Mouse (Mus musculus) intestine, embryonic 16.5 days (tissue): ENCODE results near the gene Sema5a. TPM values are rescaled to one million over a fixed set of nuclear protein-coding genes. Genes with fewer than 3 reads are reported as not detected.
A peak's percentile ranks its signal among the peaks of the same experiment; 100 is the strongest.

Experiments
- ATAC-seq: fragments of 200-750 bp; cut with Nextera tagmentation; 2 replicates; pipeline ENCODE4 v1.8.0; 2017; ENCODE audit warnings: moderate TSS enrichment, moderate library complexity
- H3K27ac ChIP-seq: fragments of 300-500 bp; sonication (generic); 2 replicates; pipeline ENCODE4 v1.5.1; 2014; ENCODE audit warnings: mild to moderate bottlenecking, low read length
- H3K27me3 ChIP-seq: fragments of 300-500 bp; sonication (generic); replicated peaks from 2 replicates; pipeline ENCODE4 v1.6.1; 2014; ENCODE audit warnings: low read length, control low read depth, mixed read lengths; ENCODE audit not compliant: control insufficient read depth, insufficient read depth
- H3K36me3 ChIP-seq: fragments of 300-500 bp; sonication (generic); 2 replicates; pipeline ENCODE4 v1.6.1; 2014; ENCODE audit warnings: low read length, control low read depth; ENCODE audit not compliant: control insufficient read depth, insufficient read depth
- H3K4me1 ChIP-seq: fragments of 300-500 bp; sonication (generic); 2 replicates; pipeline ENCODE4 v1.6.1; 2014; ENCODE audit warnings: low read length, control low read depth, mixed read lengths; ENCODE audit not compliant: control insufficient read depth, insufficient read depth
- H3K4me2 ChIP-seq: fragments of 300-500 bp; sonication (generic); 2 replicates; pipeline ENCODE4 v1.6.1; 2014; ENCODE audit warnings: low read depth, low read length, control low read depth
- H3K4me3 ChIP-seq: fragments of 300-500 bp; sonication (generic); 2 replicates; pipeline ENCODE4 v1.5.1; 2014; ENCODE audit warnings: mild to moderate bottlenecking, low read length
- H3K9ac ChIP-seq: fragments of 300-500 bp; sonication (generic); 2 replicates; pipeline ENCODE4 v1.6.1; 2014; ENCODE audit warnings: low read depth, low read length
- H3K9me3 ChIP-seq: fragments of 300-500 bp; sonication (generic); 2 replicates; pipeline ENCODE4 v1.6.1; 2016; ENCODE audit warnings: low read length, control low read depth; ENCODE audit not compliant: control insufficient read depth
- WGBS: fragments of 180-500 bp; shearing (Covaris S2); extraction: QIAGEN DNeasy Blood & Tissue Kit; methylation state at CpG from one replicate; pipeline ENCODE4 v1.1.7; 2014; 5-methylcytosine and 5-hydroxymethylcytosine counted together
- polyA plus RNA-seq: library from polyadenylated mRNA; unstranded; fragments of >200 nt; fragmentation: Nextera tagmentation; extraction: Ambion mirVana; gene quantifications from 2 replicates; pipeline ENCODE4 v1.2.1, GENCODE M21; 2015

Sema5a gene
- polyA plus RNA-seq, 1 experiment from 2014 or later = 12.0 TPM

GRCm38 (mm10) chr15:32260942-32261341, 16.3 kb downstream of the Sema5a start:
- no peak for ATAC-seq
- 56% methylated on average over 5 of the region's 5 CpGs for WGBS
- no peak overlapping the region for H3K27ac ChIP-seq
- H3K36me3 ChIP-seq = no peaks in the 10 kb centered on the region
- H3K9me3 ChIP-seq = no peaks in the 10 kb centered on the region
- no peak overlapping the region for H3K9ac ChIP-seq
- peaks cover 19% of the 10 kb centered on the region for H3K4me1 ChIP-seq
- H3K4me2 ChIP-seq = no peak overlapping the region
- no peaks in the 10 kb centered on the region for H3K27me3 ChIP-seq
- no peak overlapping the region for H3K4me3 ChIP-seq

- Histone ChIP-seq H3K9me3 (no peaks in the 10 kb centered on the region), H3K4me2 (no peak overlapping the region), H3K27me3 (no peaks in the 10 kb centered on the region), H3K9ac (no peak overlapping the region), H3K4me3 (no peak overlapping the region), H3K36me3 (no peaks in the 10 kb centered on the region), H3K27ac (no peak overlapping the region), H3K4me1 (peaks cover 23% of the 10 kb centered on the region)
- no peak for ATAC-seq
- WGBS = 73% methylated on average over 3 of the region's 3 CpGs
Observed at GRCm38 (mm10) chr15:32263651-32264050, 19.0 kb downstream of the Sema5a start.

- H3K27ac ChIP-seq = peak overlapping the region; percentile 4; the same call in 1 of the 2 replicates
- no peaks in the 10 kb centered on the region for H3K27me3 ChIP-seq
- WGBS = 61% methylated on average over 7 of the region's 7 CpGs
- H3K4me2 ChIP-seq = no peak overlapping the region
- no peaks in the 10 kb centered on the region for H3K36me3 ChIP-seq
- no peaks in the 10 kb centered on the region for H3K9me3 ChIP-seq
- no peak overlapping the region for H3K4me3 ChIP-seq
- no peak overlapping the region for H3K9ac ChIP-seq
- H3K4me1 ChIP-seq = peaks cover 23% of the 10 kb centered on the region
- peak; percentile 49 for ATAC-seq
Observed at GRCm38 (mm10) chr15:32264822-32265377, 20.3 kb downstream of the Sema5a start.

GRCm38 (mm10) chr15:32265378-32265934, 20.8 kb downstream of the Sema5a start:
- WGBS = 43% methylated on average over 9 of the region's 9 CpGs
- H3K4me2 ChIP-seq = no peak overlapping the region
- H3K36me3 ChIP-seq = no peaks in the 10 kb centered on the region
- H3K27me3 ChIP-seq = no peaks in the 10 kb centered on the region
- peaks cover 23% of the 10 kb centered on the region for H3K4me1 ChIP-seq
- no peak overlapping the region for H3K4me3 ChIP-seq
- no peak overlapping the region for H3K9ac ChIP-seq
- no peaks in the 10 kb centered on the region for H3K9me3 ChIP-seq
- peak; percentile 88 for ATAC-seq
- peak overlapping the region; percentile 60 for H3K27ac ChIP-seq

GRCm38 (mm10) chr15:32266122-32266820, 21.7 kb downstream of the Sema5a start:
- Histone ChIP-seq H3K9ac (no peak overlapping the region), H3K4me3 (no peak overlapping the region), H3K4me2 (no peak overlapping the region), H3K27ac (peak overlapping the region; percentile 40; the same call in 1 of the 2 replicates), H3K4me1 (peaks cover 17% of the 10 kb centered on the region), H3K9me3 (no peaks in the 10 kb centered on the region), H3K36me3 (no peaks in the 10 kb centered on the region), H3K27me3 (no peaks in the 10 kb centered on the region)
- ATAC-seq = no peak
- 69% methylated on average over 15 of the region's 15 CpGs for WGBS

GRCm38 (mm10) chr15:32270106-32270505, 25.5 kb downstream of the Sema5a start:
- no peak for ATAC-seq
- 54% methylated on average over 2 of the region's 2 CpGs for WGBS
- H3K36me3 ChIP-seq = no peaks in the 10 kb centered on the region
- H3K27ac ChIP-seq = no peak overlapping the region
- H3K9me3 ChIP-seq = no peaks in the 10 kb centered on the region
- H3K4me3 ChIP-seq = no peak overlapping the region
- H3K4me2 ChIP-seq = no peak overlapping the region
- H3K4me1 ChIP-seq = peaks cover 9% of the 10 kb centered on the region
- no peaks in the 10 kb centered on the region for H3K27me3 ChIP-seq
- no peak overlapping the region for H3K9ac ChIP-seq

GRCm38 (mm10) chr15:32273925-32274324, 29.3 kb downstream of the Sema5a start:
- H3K36me3 ChIP-seq = no peaks in the 10 kb centered on the region
- H3K4me1 ChIP-seq = no peaks in the 10 kb centered on the region; the same call in 1 of the 2 replicates
- 81% methylated on average over 6 of the region's 6 CpGs for WGBS
- no peaks in the 10 kb centered on the region for H3K9me3 ChIP-seq
- no peak overlapping the region for H3K4me2 ChIP-seq
- no peaks in the 10 kb centered on the region for H3K27me3 ChIP-seq
- no peak overlapping the region for H3K4me3 ChIP-seq
- H3K27ac ChIP-seq = no peak overlapping the region
- ATAC-seq = no peak
- no peak overlapping the region for H3K9ac ChIP-seq

- Histone ChIP-seq H3K9ac (no peak overlapping the region), H3K4me1 (no peaks in the 10 kb centered on the region; the same call in 1 of the 2 replicates), H3K27me3 (no peaks in the 10 kb centered on the region), H3K4me3 (no peak overlapping the region), H3K4me2 (no peak overlapping the region), H3K27ac (no peak overlapping the region), H3K9me3 (no peaks in the 10 kb centered on the region), H3K36me3 (no peaks in the 10 kb centered on the region)
- no peak for ATAC-seq
- 85% methylated on average over 5 of the region's 5 CpGs for WGBS
Observed at GRCm38 (mm10) chr15:32275020-32275419, 30.4 kb downstream of the Sema5a start.

GRCm38 (mm10) chr15:32278600-32278999, 34.0 kb downstream of the Sema5a start:
- H3K27me3 ChIP-seq = no peaks in the 10 kb centered on the region
- H3K36me3 ChIP-seq = no peaks in the 10 kb centered on the region
- 53% methylated on average over 2 of the region's 2 CpGs for WGBS
- no peaks in the 10 kb centered on the region; the same call in 1 of the 2 replicates for H3K4me1 ChIP-seq
- no peak for ATAC-seq
- no peak overlapping the region for H3K9ac ChIP-seq
- H3K4me3 ChIP-seq = no peak overlapping the region
- H3K4me2 ChIP-seq = no peak overlapping the region
- H3K27ac ChIP-seq = no peak overlapping the region
- no peaks in the 10 kb centered on the region for H3K9me3 ChIP-seq
